Mouse (Mus musculus): ENCODE measurements around the gene Grin1. TPM values are rescaled to one million over a fixed set of nuclear protein-coding genes. Genes with fewer than 3 reads are reported as not detected.

The Grin1 gene
- 0.19 and 0.93 TPM in 2 replicates for polyA plus RNA-seq (2016; fragmentation: Nextera tagmentation; extraction: Ambion mirVana)

- no peak; the same call in 1 of the 2 replicates for ATAC-seq (ENCODE audit: insufficient number of reproducible peaks, insufficient read depth, low FRiP score, low TSS enrichment, low read depth)
- peaks cover 6% of the 10 kb centered on the region for H3K4me1 ChIP-seq (replicated peaks)
- no peaks in the 10 kb centered on the region for H3K9me3 ChIP-seq
- H3K27me3 ChIP-seq = peaks cover 80% of the 10 kb centered on the region
- no peak within 1 kb of the TSS for H3K27ac ChIP-seq
- peak within 1 kb of the TSS; percentile 32 for H3K4me3 ChIP-seq (replicated peaks)
- no peaks in the 10 kb centered on the region for H3K36me3 ChIP-seq
- 10% methylated on average over 58 of the region's 58 CpGs for WGBS
- H3K9ac ChIP-seq (replicated peaks) = no peak within 1 kb of the TSS
- peak within 1 kb of the TSS; percentile 58 for H3K4me2 ChIP-seq
Observed at GRCm38 (mm10) chr2:25318971-25319773, at the start of gene Grin1. Gene Grin1 (minus strand): TSS chr2:25319187.

- Histone ChIP-seq H3K4me3 (replicated peaks) (peak within 1 kb of the TSS; percentile 60), H3K4me1 (replicated peaks) (peaks cover 8% of the 10 kb centered on the region; the same call in 1 of the 2 replicates), H3K27me3 (peaks cover 45% of the 10 kb centered on the region), H3K9me3 (no peaks in the 10 kb centered on the region), H3K4me2 (peak within 1 kb of the TSS; percentile 99), H3K27ac (no peak within 1 kb of the TSS), H3K9ac (replicated peaks) (peak within 1 kb of the TSS; percentile 69), H3K36me3 (no peaks in the 10 kb centered on the region)
- WGBS = under 1% methylated on average over 54 of the region's 54 CpGs
- peak; percentile 63 for ATAC-seq (ENCODE audit: insufficient number of reproducible peaks, insufficient read depth, low FRiP score, low TSS enrichment, low read depth)
Observed at GRCm38 (mm10) chr2:25365091-25365761, 46.2 kb upstream of the Grin1 start, which contains the start of gene Uap1l1. Gene Uap1l1 (minus strand): TSS chr2:25365682.

DNA sequence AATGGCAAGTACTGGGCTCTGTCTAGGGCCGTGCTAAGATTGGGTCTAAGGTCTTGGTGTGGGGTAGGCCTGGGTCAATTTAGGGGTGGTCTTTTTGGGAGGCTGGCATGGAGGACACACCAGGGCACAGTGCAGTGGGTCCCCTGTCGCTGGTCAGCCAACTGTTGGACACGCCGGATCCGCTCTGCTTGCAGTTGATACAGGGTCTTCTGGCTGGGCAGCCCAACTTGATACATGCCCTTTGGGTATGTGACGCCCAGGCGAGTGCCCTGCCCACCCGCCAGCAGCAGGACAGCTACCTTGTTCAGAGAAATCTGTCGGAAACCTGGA lies 45.7 kb upstream of the Grin1 start:
- H3K9ac ChIP-seq (replicated peaks) = peak overlapping the region; percentile 69
- no peaks in the 10 kb centered on the region for H3K36me3 ChIP-seq
- peak overlapping the region; percentile 99 for H3K4me2 ChIP-seq
- H3K27me3 ChIP-seq = peaks cover 45% of the 10 kb centered on the region
- no peaks in the 10 kb centered on the region for H3K9me3 ChIP-seq
- H3K27ac ChIP-seq = no peak overlapping the region
- peak overlapping the region; percentile 60 for H3K4me3 ChIP-seq (replicated peaks)
- ATAC-seq (ENCODE audit: insufficient number of reproducible peaks, insufficient read depth, low FRiP score, low TSS enrichment, low read depth) = no peak
- H3K4me1 ChIP-seq (replicated peaks) = peaks cover 8% of the 10 kb centered on the region; the same call in 1 of the 2 replicates
- 23% methylated on average over 9 of the region's 9 CpGs for WGBS

- ATAC-seq (ENCODE audit: insufficient number of reproducible peaks, insufficient read depth, low FRiP score, low TSS enrichment, low read depth) = 0 out of 2 replicates have a peak, but pooled peaks have one; percentile 12
- H3K4me3 ChIP-seq (replicated peaks) = peak overlapping the region; percentile 60; the same call in 1 of the 2 replicates
- 86% methylated on average over 4 of the region's 4 CpGs for WGBS
Observed at GRCm38 (mm10) chr2:25364313-25364712, 45.3 kb upstream of the Grin1 start.

GRCm38 (mm10) chr2:25363478-25364178 lies 44.6 kb upstream of the Grin1 start:
- Histone ChIP-seq H3K9me3 (no peaks in the 10 kb centered on the region), H3K36me3 (no peaks in the 10 kb centered on the region), H3K27ac (no peak overlapping the region), H3K4me1 (replicated peaks) (peaks cover 8% of the 10 kb centered on the region; the same call in 1 of the 2 replicates), H3K27me3 (peaks cover 45% of the 10 kb centered on the region), H3K4me2 (no peak overlapping the region), H3K4me3 (replicated peaks) (no peak overlapping the region), H3K9ac (replicated peaks) (no peak overlapping the region)
- ATAC-seq (ENCODE audit: insufficient number of reproducible peaks, insufficient read depth, low FRiP score, low TSS enrichment, low read depth) = no peak
- 53% methylated on average over 13 of the region's 13 CpGs for WGBS

More at GRCm38 (mm10) chr2:25364313-25364712, 45.3 kb upstream of the Grin1 start:
- no peak overlapping the region for H3K9ac ChIP-seq (replicated peaks)
- H3K4me2 ChIP-seq = peak overlapping the region; percentile 99; the same call in 1 of the 2 replicates
- H3K36me3 ChIP-seq = no peaks in the 10 kb centered on the region
- peaks cover 8% of the 10 kb centered on the region; the same call in 1 of the 2 replicates for H3K4me1 ChIP-seq (replicated peaks)
- H3K9me3 ChIP-seq = no peaks in the 10 kb centered on the region
- H3K27ac ChIP-seq = no peak overlapping the region
- H3K27me3 ChIP-seq = peaks cover 45% of the 10 kb centered on the region

- Histone ChIP-seq H3K36me3 (no peaks in the 10 kb centered on the region), H3K9me3 (no peaks in the 10 kb centered on the region), H3K9ac (replicated peaks) (no peak overlapping the region), H3K27ac (no peak overlapping the region), H3K27me3 (peaks cover 21% of the 10 kb centered on the region), H3K4me2 (no peak overlapping the region), H3K4me1 (replicated peaks) (peaks cover 20% of the 10 kb centered on the region), H3K4me3 (replicated peaks) (no peak overlapping the region)
- ATAC-seq (ENCODE audit: insufficient number of reproducible peaks, insufficient read depth, low FRiP score, low TSS enrichment, low read depth) = no peak
- 74% methylated on average over 4 of the region's 4 CpGs for WGBS
Observed at GRCm38 (mm10) chr2:25359848-25360247, 40.9 kb upstream of the Grin1 start.

DNA sequence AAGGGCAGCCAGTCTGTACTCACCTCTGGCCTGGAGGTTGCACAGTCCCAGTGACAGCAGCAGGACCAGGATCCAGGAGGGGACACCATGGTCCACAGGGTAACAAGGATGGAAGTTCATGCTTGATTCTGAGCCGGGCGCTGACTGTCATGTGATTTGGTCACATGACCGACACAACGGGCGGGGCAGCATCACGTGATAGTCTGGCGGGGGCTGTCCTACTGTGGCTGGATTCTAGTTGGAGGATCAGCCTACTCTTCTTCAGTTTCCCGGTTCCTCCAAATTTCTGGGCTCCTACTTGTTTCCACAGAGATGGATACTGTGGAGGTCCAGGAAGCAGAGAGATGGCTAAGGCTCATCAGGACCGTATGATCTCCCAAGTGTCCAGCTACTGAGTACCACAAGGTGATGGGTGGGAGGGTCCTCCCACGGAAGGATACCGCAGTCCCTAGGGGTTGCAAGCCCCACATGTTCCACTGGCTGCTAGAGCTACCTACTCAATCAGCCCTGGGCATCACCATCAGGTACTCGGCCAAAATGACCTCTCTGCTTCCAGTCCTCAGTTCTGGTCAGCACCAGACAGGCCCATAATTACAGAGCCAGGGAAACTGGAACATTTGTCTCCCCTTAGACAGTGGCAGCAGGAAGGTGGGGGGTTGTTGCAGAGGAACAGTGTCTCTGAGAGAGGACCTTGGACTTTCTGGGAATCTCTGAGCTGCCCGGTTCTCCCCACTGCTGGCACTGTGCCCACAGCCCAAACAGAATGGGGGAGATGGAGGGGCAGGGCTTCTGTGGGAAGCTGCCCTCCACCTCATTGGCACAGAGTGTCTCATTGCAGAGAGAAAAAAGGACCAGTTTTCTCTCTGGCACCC lies 37.5 kb upstream of the Grin1 start, which contains the start of gene Dpp7:
Gene Dpp7 (minus strand): TSS at position 152 of the 872 bp plus-strand sequence.
- peak within 1 kb of the TSS; percentile 61 for H3K9ac ChIP-seq (replicated peaks)
- WGBS = 7% methylated on average over 13 of the region's 13 CpGs
- peak within 1 kb of the TSS; percentile 56 for H3K4me3 ChIP-seq (replicated peaks)
- peak within 1 kb of the TSS; percentile 87 for H3K4me2 ChIP-seq
- H3K9me3 ChIP-seq = no peaks in the 10 kb centered on the region
- H3K36me3 ChIP-seq = peaks cover 24% of the 10 kb centered on the region
- peak; percentile 57 for ATAC-seq (ENCODE audit: insufficient number of reproducible peaks, insufficient read depth, low FRiP score, low TSS enrichment, low read depth)
- no peak within 1 kb of the TSS for H3K27ac ChIP-seq
- no peaks in the 10 kb centered on the region for H3K27me3 ChIP-seq
- peaks cover 18% of the 10 kb centered on the region for H3K4me1 ChIP-seq (replicated peaks)

- ATAC-seq (ENCODE audit: insufficient number of reproducible peaks, insufficient read depth, low FRiP score, low TSS enrichment, low read depth) = no peak
- Histone ChIP-seq H3K4me2 (peak overlapping the region; percentile 87), H3K27me3 (no peaks in the 10 kb centered on the region), H3K36me3 (peaks cover 33% of the 10 kb centered on the region), H3K4me1 (replicated peaks) (peaks cover 18% of the 10 kb centered on the region), H3K27ac (no peak overlapping the region), H3K9ac (replicated peaks) (peak overlapping the region; percentile 61), H3K4me3 (replicated peaks) (peak overlapping the region; percentile 56), H3K9me3 (no peaks in the 10 kb centered on the region)
- WGBS = 35% methylated on average over 18 of the region's 18 CpGs
Observed at GRCm38 (mm10) chr2:25355419-25356066, 36.6 kb upstream of the Grin1 start.

DNA sequence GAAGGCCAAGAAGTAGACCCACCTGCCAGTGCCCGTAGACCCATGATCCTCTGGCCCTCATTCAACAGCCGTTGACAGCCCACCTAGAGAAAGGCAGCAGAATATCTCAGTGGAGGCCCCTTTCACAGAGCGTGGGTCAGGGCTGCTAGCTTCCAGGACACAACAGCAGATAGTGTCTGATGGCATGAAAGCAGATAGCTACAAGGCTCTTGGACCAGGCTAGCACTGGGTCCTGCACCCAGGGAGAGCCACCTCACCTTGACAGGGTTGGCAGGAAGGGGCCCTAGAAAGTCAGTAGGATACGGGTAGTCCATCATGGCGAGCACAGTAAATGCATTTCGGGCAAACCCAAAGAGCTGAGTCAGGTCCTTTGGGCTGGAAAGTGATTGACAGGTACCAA lies 35.2 kb upstream of the Grin1 start:
- no peak overlapping the region for H3K4me3 ChIP-seq (replicated peaks)
- no peak overlapping the region for H3K4me2 ChIP-seq
- H3K4me1 ChIP-seq (replicated peaks) = peaks cover 18% of the 10 kb centered on the region
- H3K27ac ChIP-seq = no peak overlapping the region
- peaks cover 47% of the 10 kb centered on the region for H3K36me3 ChIP-seq
- no peaks in the 10 kb centered on the region for H3K27me3 ChIP-seq
- no peak for ATAC-seq (ENCODE audit: insufficient number of reproducible peaks, insufficient read depth, low FRiP score, low TSS enrichment, low read depth)
- H3K9me3 ChIP-seq = no peaks in the 10 kb centered on the region
- 90% methylated on average over 6 of the region's 6 CpGs for WGBS
- no peak overlapping the region for H3K9ac ChIP-seq (replicated peaks)

GRCm38 (mm10) chr2:25350701-25351100 lies 31.7 kb upstream of the Grin1 start:
- Histone ChIP-seq H3K4me2 (no peak overlapping the region), H3K9me3 (no peaks in the 10 kb centered on the region), H3K4me3 (replicated peaks) (no peak overlapping the region), H3K9ac (replicated peaks) (no peak overlapping the region), H3K27ac (no peak overlapping the region), H3K36me3 (peaks cover 80% of the 10 kb centered on the region), H3K4me1 (replicated peaks) (peaks cover 9% of the 10 kb centered on the region), H3K27me3 (no peaks in the 10 kb centered on the region)
- no peak for ATAC-seq (ENCODE audit: insufficient number of reproducible peaks, insufficient read depth, low FRiP score, low TSS enrichment, low read depth)
- WGBS = 90% methylated on average over 3 of the region's 3 CpGs

Data from limb, embryonic 12.5 days (tissue).